Mouse (Mus musculus): ENCODE data around the gene Hyou1. TPM values are rescaled to one million over a fixed set of nuclear protein-coding genes. Genes with fewer than 3 reads are reported as not detected.

The Hyou1 gene
- polyA plus RNA-seq, 1 experiment from 2014 or later, result 14.6 TPM

GRCm38 (mm10) chr9:44337436-44338169 is 41.7 kb upstream of the Hyou1 start:
- Histone ChIP-seq H3K36me3 (ENCODE audit: control insufficient read depth, insufficient read depth) (peaks cover 43% of the 10 kb centered on the region), H3K4me3 (ENCODE audit: low read length) (no peak overlapping the region), H3K4me1 (ENCODE audit: control insufficient read depth, insufficient read depth, low read length) (peaks cover 22% of the 10 kb centered on the region), H3K4me2 (ENCODE audit: low read depth, low read length) (peak overlapping the region; percentile 64), H3K9ac (ENCODE audit: low read length) (0 out of 2 replicates have a peak overlapping the region, but pooled peaks have one; percentile 39), H3K27ac (ENCODE audit: low read length) (no peak overlapping the region), H3K9me3 (replicated peaks; ENCODE audit: control insufficient read depth, low read length) (no peaks in the 10 kb centered on the region), H3K27me3 (ENCODE audit: control insufficient read depth, insufficient read depth, low read length) (no peaks in the 10 kb centered on the region)
- no peak for ATAC-seq (replicated peaks; ENCODE audit: extremely low read depth, insufficient read depth, low FRiP score)
- WGBS, result 69% methylated on average over 9 of the region's 9 CpGs

DNA sequence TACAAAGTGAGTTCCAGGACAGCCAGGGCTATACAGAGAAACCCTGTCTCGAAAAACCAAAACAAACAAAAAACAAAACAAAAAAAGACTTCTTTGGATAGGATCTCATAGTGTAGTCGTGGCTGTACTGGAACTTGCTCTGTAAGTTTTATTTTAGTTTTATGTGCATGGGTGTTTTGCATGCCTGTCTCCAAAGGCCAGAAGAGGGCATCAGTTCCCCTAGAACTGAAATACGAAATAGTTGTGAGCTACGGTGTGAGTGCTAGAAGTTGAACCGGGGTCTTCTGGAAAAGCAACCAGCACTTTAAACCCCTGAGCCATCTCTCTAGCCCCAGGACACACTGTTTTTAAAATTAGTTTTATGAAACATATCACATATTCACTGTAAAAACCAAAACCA is 40.7 kb upstream of the Hyou1 start:
- Histone ChIP-seq H3K4me1 (ENCODE audit: control insufficient read depth, insufficient read depth, low read length) (peaks cover 29% of the 10 kb centered on the region), H3K27me3 (ENCODE audit: control insufficient read depth, insufficient read depth, low read length) (no peaks in the 10 kb centered on the region), H3K36me3 (ENCODE audit: control insufficient read depth, insufficient read depth) (peaks cover 33% of the 10 kb centered on the region), H3K4me2 (ENCODE audit: low read depth, low read length) (no peak overlapping the region), H3K9ac (ENCODE audit: low read length) (no peak overlapping the region), H3K4me3 (ENCODE audit: low read length) (no peak overlapping the region), H3K27ac (ENCODE audit: low read length) (no peak overlapping the region), H3K9me3 (replicated peaks; ENCODE audit: control insufficient read depth, low read length) (no peaks in the 10 kb centered on the region)
- ATAC-seq (replicated peaks; ENCODE audit: extremely low read depth, insufficient read depth, low FRiP score), result no peak
- 82% methylated on average over 5 of the region's 5 CpGs for WGBS

- H3K4me3 ChIP-seq (ENCODE audit: low read length), result no peak overlapping the region
- peaks cover 28% of the 10 kb centered on the region for H3K36me3 ChIP-seq (ENCODE audit: control insufficient read depth, insufficient read depth)
- no peak overlapping the region for H3K4me2 ChIP-seq (ENCODE audit: low read depth, low read length)
- no peaks in the 10 kb centered on the region for H3K27me3 ChIP-seq (ENCODE audit: control insufficient read depth, insufficient read depth, low read length)
- no peak for ATAC-seq (replicated peaks; ENCODE audit: extremely low read depth, insufficient read depth, low FRiP score)
- H3K9ac ChIP-seq (ENCODE audit: low read length), result no peak overlapping the region
- peaks cover 29% of the 10 kb centered on the region for H3K4me1 ChIP-seq (ENCODE audit: control insufficient read depth, insufficient read depth, low read length)
- no peaks in the 10 kb centered on the region for H3K9me3 ChIP-seq (replicated peaks; ENCODE audit: control insufficient read depth, low read length)
- no peak overlapping the region for H3K27ac ChIP-seq (ENCODE audit: low read length)
- 86% methylated on average over 5 of the region's 5 CpGs for WGBS
These were observed 37.8 kb upstream of the Hyou1 start for GRCm38 (mm10) chr9:44341487-44341886.

DNA sequence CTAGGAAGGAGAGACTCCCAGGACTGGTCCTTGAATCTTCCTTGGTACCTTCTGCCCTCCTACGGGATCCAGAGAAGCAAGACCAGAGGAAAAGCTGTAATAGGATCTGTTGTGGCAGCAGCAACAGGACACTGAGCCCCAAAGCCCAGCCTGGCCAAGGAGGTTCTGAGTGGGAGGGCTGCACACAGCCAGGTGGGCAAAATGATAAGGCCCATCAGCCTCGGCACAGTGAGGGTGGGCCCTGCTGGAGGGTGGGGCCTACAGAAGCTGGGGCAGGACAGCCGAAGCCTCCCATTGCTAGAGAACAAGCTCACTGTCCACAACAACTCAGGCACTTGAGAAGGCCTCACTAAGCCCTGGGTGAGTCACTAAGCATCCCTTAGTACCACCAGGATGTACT is 37.1 kb upstream of the Hyou1 start:
- no peak for ATAC-seq (replicated peaks; ENCODE audit: extremely low read depth, insufficient read depth, low FRiP score)

DNA sequence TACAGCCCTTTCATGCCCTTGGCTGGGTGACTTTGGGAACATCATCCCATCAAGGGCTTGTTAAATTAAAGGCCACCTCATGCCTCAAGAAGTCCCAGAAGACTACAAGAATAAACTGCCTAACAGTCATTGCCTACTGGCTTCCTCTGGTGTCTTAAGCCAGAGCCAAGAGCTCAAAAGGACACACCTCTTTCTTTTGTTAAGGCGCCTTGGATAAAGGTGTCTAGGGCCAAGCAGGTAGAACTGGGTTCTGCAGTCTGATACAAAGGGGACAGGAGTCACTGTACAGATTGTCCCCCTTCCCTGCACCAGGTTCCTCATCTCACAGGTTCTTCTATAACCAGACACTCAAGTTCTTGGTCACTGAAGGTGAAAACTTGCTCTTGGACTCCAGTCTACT is 36.7 kb upstream of the Hyou1 start:
- peak overlapping the region; percentile 99 for H3K27ac ChIP-seq (ENCODE audit: low read length)
- H3K4me1 ChIP-seq (ENCODE audit: control insufficient read depth, insufficient read depth, low read length), result peaks cover 18% of the 10 kb centered on the region
- H3K4me3 ChIP-seq (ENCODE audit: low read length), result peak overlapping the region; percentile 84
- no peaks in the 10 kb centered on the region for H3K27me3 ChIP-seq (ENCODE audit: control insufficient read depth, insufficient read depth, low read length)
- peaks cover 30% of the 10 kb centered on the region for H3K36me3 ChIP-seq (ENCODE audit: control insufficient read depth, insufficient read depth)
- peak overlapping the region; percentile 55 for H3K9ac ChIP-seq (ENCODE audit: low read length)
- peak overlapping the region; percentile 78 for H3K4me2 ChIP-seq (ENCODE audit: low read depth, low read length)
- ATAC-seq (replicated peaks; ENCODE audit: extremely low read depth, insufficient read depth, low FRiP score), result no peak
- WGBS, result 83% methylated on average over 1 of the region's 1 CpGs
- no peaks in the 10 kb centered on the region for H3K9me3 ChIP-seq (replicated peaks; ENCODE audit: control insufficient read depth, low read length)

More for the DNA sequence above, 37.1 kb upstream of the Hyou1 start:
- H3K4me3 ChIP-seq (ENCODE audit: low read length), result no peak overlapping the region
- H3K36me3 ChIP-seq (ENCODE audit: control insufficient read depth, insufficient read depth), result peaks cover 29% of the 10 kb centered on the region
- H3K27ac ChIP-seq (ENCODE audit: low read length), result peak overlapping the region; percentile 99
- H3K9me3 ChIP-seq (replicated peaks; ENCODE audit: control insufficient read depth, low read length), result no peaks in the 10 kb centered on the region
- H3K27me3 ChIP-seq (ENCODE audit: control insufficient read depth, insufficient read depth, low read length), result no peaks in the 10 kb centered on the region
- H3K4me1 ChIP-seq (ENCODE audit: control insufficient read depth, insufficient read depth, low read length), result peaks cover 22% of the 10 kb centered on the region
- peak overlapping the region; percentile 78 for H3K4me2 ChIP-seq (ENCODE audit: low read depth, low read length)
- WGBS, result 53% methylated on average over 3 of the region's 3 CpGs
- peak overlapping the region; percentile 55 for H3K9ac ChIP-seq (ENCODE audit: low read length)

GRCm38 (mm10) chr9:44343290-44343689 is 36.0 kb upstream of the Hyou1 start:
- 1% methylated on average over 6 of the region's 6 CpGs for WGBS
- Histone ChIP-seq H3K9me3 (replicated peaks; ENCODE audit: control insufficient read depth, low read length) (no peaks in the 10 kb centered on the region), H3K27ac (ENCODE audit: low read length) (peak overlapping the region; percentile 99), H3K36me3 (ENCODE audit: control insufficient read depth, insufficient read depth) (peaks cover 34% of the 10 kb centered on the region), H3K4me1 (ENCODE audit: control insufficient read depth, insufficient read depth, low read length) (peaks cover 18% of the 10 kb centered on the region), H3K27me3 (ENCODE audit: control insufficient read depth, insufficient read depth, low read length) (no peaks in the 10 kb centered on the region), H3K4me2 (ENCODE audit: low read depth, low read length) (peak overlapping the region; percentile 78), H3K4me3 (ENCODE audit: low read length) (peak overlapping the region; percentile 84), H3K9ac (ENCODE audit: low read length) (peak overlapping the region; percentile 88)
- ATAC-seq (replicated peaks; ENCODE audit: extremely low read depth, insufficient read depth, low FRiP score), result peak; percentile 63

DNA sequence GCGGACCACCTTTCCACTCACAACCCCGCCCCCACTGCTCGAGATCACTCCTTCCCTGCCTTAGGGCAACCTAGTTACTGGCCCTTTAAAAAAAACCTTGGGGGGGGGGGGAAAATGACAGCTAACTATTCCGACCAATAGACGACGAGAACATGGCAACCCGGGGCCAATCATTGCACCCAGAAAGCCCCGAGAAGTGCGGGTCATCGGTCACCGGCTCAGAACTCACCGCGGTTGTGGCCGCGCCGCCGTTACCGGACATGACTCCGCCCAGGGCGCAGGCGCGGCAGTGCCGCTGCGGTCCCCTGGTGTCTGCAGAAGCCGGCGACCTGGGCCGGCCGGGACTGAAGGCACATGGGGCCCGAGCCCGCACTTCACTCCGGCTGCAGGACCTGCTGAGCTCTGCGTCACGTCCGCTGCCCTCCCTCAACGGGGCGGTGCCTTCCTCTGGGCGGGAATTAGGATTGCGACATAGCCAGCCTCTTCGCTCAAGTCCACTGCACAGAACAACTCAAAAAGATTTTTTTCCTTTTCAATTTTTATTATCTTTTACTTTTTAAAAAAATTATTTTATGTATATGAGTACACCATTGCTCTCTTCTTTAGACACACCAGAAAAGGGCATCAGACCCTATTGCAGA is 35.4 kb upstream of the Hyou1 start, which contains the start of gene Hmbs:
Gene Hmbs (minus strand): TSS at position 448 of the 641 bp plus-strand sequence.
- WGBS, result under 1% methylated on average over 39 of the region's 39 CpGs
- ATAC-seq (replicated peaks; ENCODE audit: extremely low read depth, insufficient read depth, low FRiP score), result peak; percentile 95
- H3K9me3 ChIP-seq (replicated peaks; ENCODE audit: control insufficient read depth, low read length), result peaks cover 4% of the 10 kb centered on the region; the same call in 1 of the 2 replicates
- peaks cover 36% of the 10 kb centered on the region for H3K36me3 ChIP-seq (ENCODE audit: control insufficient read depth, insufficient read depth)
- no peaks in the 10 kb centered on the region for H3K27me3 ChIP-seq (ENCODE audit: control insufficient read depth, insufficient read depth, low read length)
- H3K4me2 ChIP-seq (ENCODE audit: low read depth, low read length), result peak within 1 kb of the TSS; percentile 78
- peak within 1 kb of the TSS; percentile 84 for H3K4me3 ChIP-seq (ENCODE audit: low read length)
- peak within 1 kb of the TSS; percentile 88 for H3K9ac ChIP-seq (ENCODE audit: low read length)
- peak within 1 kb of the TSS; percentile 99 for H3K27ac ChIP-seq (ENCODE audit: low read length)
- peaks cover 18% of the 10 kb centered on the region for H3K4me1 ChIP-seq (ENCODE audit: control insufficient read depth, insufficient read depth, low read length)

- peaks cover 18% of the 10 kb centered on the region for H3K4me1 ChIP-seq (ENCODE audit: control insufficient read depth, insufficient read depth, low read length)
- 80% methylated on average over 6 of the region's 6 CpGs for WGBS
- no peak overlapping the region for H3K9ac ChIP-seq (ENCODE audit: low read length)
- no peaks in the 10 kb centered on the region for H3K27me3 ChIP-seq (ENCODE audit: control insufficient read depth, insufficient read depth, low read length)
- H3K9me3 ChIP-seq (replicated peaks; ENCODE audit: control insufficient read depth, low read length), result peaks cover 5% of the 10 kb centered on the region; the same call in 1 of the 2 replicates
- ATAC-seq (replicated peaks; ENCODE audit: extremely low read depth, insufficient read depth, low FRiP score), result no peak
- H3K4me2 ChIP-seq (ENCODE audit: low read depth, low read length), result no peak overlapping the region
- H3K27ac ChIP-seq (ENCODE audit: low read length), result no peak overlapping the region
- no peak overlapping the region for H3K4me3 ChIP-seq (ENCODE audit: low read length)
- H3K36me3 ChIP-seq (ENCODE audit: control insufficient read depth, insufficient read depth), result peaks cover 40% of the 10 kb centered on the region
These were observed 33.5 kb upstream of the Hyou1 start for GRCm38 (mm10) chr9:44345570-44346433.

Measured in heart, embryonic 16.5 days (tissue).